Mouse (Mus musculus) heart, postnatal 36 days (tissue): ENCODE measurements around the gene Ell3. TPM values are rescaled to one million over a fixed set of nuclear protein-coding genes. Genes with fewer than 3 reads are reported as not detected.

Experiments
- DNase-seq, 2 experiments: peaks; one replicate each; pipeline ENCODE4 v3.0.0; 2021 to 2022
- intact Hi-C: fragments of 180-260 bp; cut with DNase I; formaldehyde crosslinking; loops from one replicate; pipeline ENCODE4 v1.15.1; 2025
- microRNA-seq, 2 experiments: library from miRNA; unstranded; fragments of <30 nt; microRNA quantifications; one replicate each; pipeline ENCODE4 v1.2.0; 2021; ENCODE audit warnings: borderline number of aligned reads in 2 of 2
- total RNA-seq, 2 experiments: library from RNA; stranded (reverse); gene quantifications; 2 replicates each; pipeline ENCODE4 v1.2.3; 2021

The Ell3 gene
- total RNA-seq, 2 experiments from 2014 or later, result not detected

GRCm38 (mm10) chr2:121412843-121413386, 31.2 kb downstream of the Ell3 start:
- intact Hi-C loops, result loop anchor here (5.0 kb wide), 1 partner anchor 34 kb away; the partner anchor contains the start of gene Serf2
- DNase-seq, result no peak

- intact Hi-C loops, result no loop called here
- DNase-seq, result peak; percentile 33 to 48
These were observed 35.9 kb downstream of the Ell3 start for GRCm38 (mm10) chr2:121408160-121408559.

GRCm38 (mm10) chr2:121403296-121403695, 40.8 kb downstream of the Ell3 start:
- DNase-seq, result no peak
- intact Hi-C loops, result no loop called here

- intact Hi-C loops, result no loop called here
These were observed 47.5 kb downstream of the Ell3 start for GRCm38 (mm10) chr2:121396624-121397023.

More at GRCm38 (mm10) chr2:121396624-121397023, 47.5 kb downstream of the Ell3 start:
- peak; percentile 72 to 86 for DNase-seq

Small RNA genes within 50 kb of the gene (microRNA-seq; reads per million reads assigned to microRNA genes)
- 0 reads per million in 2 experiments for gene Gm22953

Other genes starting within 250 kb of the Ell3 start
- 10 to 100 TPM; 32.8 to 34.7 TPM for gene Trp53bp1, start 172.9 kb downstream of the Ell3 start, total RNA-seq
- gene Map1a, start 154.7 kb downstream of the Ell3 start, total RNA-seq, result 1 to 10 TPM; 3.9 to 4.4 TPM
- gene Ppip5k1, start 88.9 kb downstream of the Ell3 start, total RNA-seq, result 10 to 100 TPM; 62.6 to 68.2 TPM
- 1 to 10 TPM; 1.5 to 1.9 TPM for gene Ckmt1, start 86.6 kb downstream of the Ell3 start, total RNA-seq
- not detected for gene Strc, start 57.1 kb downstream of the Ell3 start, total RNA-seq
- gene Pdia3, start 30.5 kb downstream of the Ell3 start, total RNA-seq, result 100 to 1,000 TPM; 121 to 152 TPM
- gene Catsper2, start 30.5 kb downstream of the Ell3 start, total RNA-seq, result 1 to 10 TPM; 3.9 to 4.4 TPM
- 100 to 1,000 TPM; 376 to 394 TPM for gene Serf2, start 4.9 kb upstream of the Ell3 start, total RNA-seq
- gene Hypk, start 9.0 kb upstream of the Ell3 start, total RNA-seq, result 10 to 100 TPM; 23.5 to 23.6 TPM
- gene Serinc4, start 12.5 kb upstream of the Ell3 start, total RNA-seq, result not detected
- gene Mfap1b, start 29.8 kb upstream of the Ell3 start, total RNA-seq, result 10 to 100 TPM; 29.7 to 32.4 TPM
- 10 to 100 TPM; 28.6 to 34.1 TPM for gene Mfap1a, start 62.4 kb upstream of the Ell3 start, total RNA-seq
- 1 to 10 TPM; 2.4 to 2.6 TPM for gene Wdr76, start 62.4 kb upstream of the Ell3 start, total RNA-seq